Mouse (Mus musculus) urinary bladder, postnatal 4 days (tissue): ENCODE measurements around the gene Pla2g2e.
"Not testable (repeated sequence)": the region's sequence is repeated elsewhere in the genome, so short reads cannot be mapped to it uniquely, and the experiment has no call there.

Source experiments
- DNase-seq, 2 experiments: peaks; one replicate each; pipeline ENCODE4 v3.0.0; 2021 to 2022; ENCODE audit warnings: low spot score in 2 of 2

Gene Pla2g2e

GRCm38 (mm10) chr4:138877731-138878130 lies at the start of gene Pla2g2e:
Pla2g2e (plus strand) TSS chr4:138877942.
- DNase-seq, result no peak

GRCm38 (mm10) chr4:138839806-138840205 lies 37.9 kb upstream of the Pla2g2e start:
- no peak for DNase-seq

GRCm38 (mm10) chr4:138840726-138841125 lies 37.0 kb upstream of the Pla2g2e start:
- DNase-seq, result no peak

- no peak for DNase-seq
Observed at GRCm38 (mm10) chr4:138841386-138841785, 36.4 kb upstream of the Pla2g2e start.

- DNase-seq, result peak; percentile 56 to 78
Observed at GRCm38 (mm10) chr4:138851463-138851862, 26.3 kb upstream of the Pla2g2e start.

GRCm38 (mm10) chr4:138852961-138853360 lies 24.8 kb upstream of the Pla2g2e start:
- no peak for DNase-seq

GRCm38 (mm10) chr4:138855092-138855632 lies 22.6 kb upstream of the Pla2g2e start:
- no peak for DNase-seq

GRCm38 (mm10) chr4:138856491-138856890 lies 21.3 kb upstream of the Pla2g2e start:
- peak in 1 of 2 experiments; percentile 59 for DNase-seq

GRCm38 (mm10) chr4:138857576-138857975 lies 20.2 kb upstream of the Pla2g2e start:
- DNase-seq, result no peak

GRCm38 (mm10) chr4:138858446-138858845 lies 19.3 kb upstream of the Pla2g2e start:
- no peak for DNase-seq

GRCm38 (mm10) chr4:138859245-138859644 lies 18.5 kb upstream of the Pla2g2e start:
- DNase-seq, result no peak

- peak; percentile 50 to 81 for DNase-seq
Observed at GRCm38 (mm10) chr4:138859728-138860127, 18.0 kb upstream of the Pla2g2e start.

GRCm38 (mm10) chr4:138863344-138863998 lies 14.3 kb upstream of the Pla2g2e start, which contains the start of gene Pla2g5:
Pla2g5 (minus strand) TSS chr4:138863482.
- no peak for DNase-seq

GRCm38 (mm10) chr4:138865092-138865491 lies 12.7 kb upstream of the Pla2g2e start:
- no peak for DNase-seq

- no peak for DNase-seq
Observed at GRCm38 (mm10) chr4:138865991-138866390, 11.8 kb upstream of the Pla2g2e start.

GRCm38 (mm10) chr4:138866413-138866812 lies 11.3 kb upstream of the Pla2g2e start:
- DNase-seq, result peak; percentile 46 to 82

GRCm38 (mm10) chr4:138868666-138869065 lies 9.1 kb upstream of the Pla2g2e start:
- DNase-seq, result no peak

- DNase-seq, result no peak
Observed at GRCm38 (mm10) chr4:138873864-138874263, 3.9 kb upstream of the Pla2g2e start, which contains the start of gene Gm13030. Gm13030 (minus strand) TSS chr4:138873964.

GRCm38 (mm10) chr4:138875275-138875674 lies 2.5 kb upstream of the Pla2g2e start:
- not testable (repeated sequence) for DNase-seq

- no peak for DNase-seq
Observed at GRCm38 (mm10) chr4:138875986-138876385, 1.8 kb upstream of the Pla2g2e start.

- DNase-seq, result no peak
Observed at GRCm38 (mm10) chr4:138878783-138879182, 1.0 kb downstream of the Pla2g2e start.

GRCm38 (mm10) chr4:138879808-138880207 lies 2.1 kb downstream of the Pla2g2e start:
- DNase-seq, result no peak

- no peak for DNase-seq
Observed at GRCm38 (mm10) chr4:138880811-138881584, 3.3 kb downstream of the Pla2g2e start.
